Mouse (Mus musculus) limb, embryonic 12.5 days (tissue): Measurements from ENCODE around the gene Slc38a10. TPM values are rescaled to one million over a fixed set of nuclear protein-coding genes. Genes with fewer than 3 reads are reported as not detected.

Source experiments
- ATAC-seq: fragments of 200-750 bp; cut with Nextera tagmentation; 2 replicates; pipeline ENCODE4 v1.8.0; 2017; ENCODE audit warnings: low read depth, moderate TSS enrichment; ENCODE audit not compliant: insufficient number of reproducible peaks, insufficient read depth, low FRiP score, low TSS enrichment
- H3K27ac ChIP-seq: fragments of 300-500 bp; sonication (generic); 2 replicates; pipeline ENCODE4 v1.5.1; 2016; ENCODE audit warnings: mild to moderate bottlenecking, moderate library complexity
- H3K27me3 ChIP-seq: fragments of 300-500 bp; sonication (generic); 2 replicates; pipeline ENCODE4 v1.6.1; 2016; ENCODE audit warnings: mild to moderate bottlenecking, moderate library complexity
- H3K36me3 ChIP-seq: fragments of 300-500 bp; sonication (generic); 2 replicates; pipeline ENCODE4 v1.6.1; 2016; ENCODE audit warnings: mild to moderate bottlenecking, moderate library complexity
- H3K4me1 ChIP-seq: fragments of 300-500 bp; sonication (generic); replicated peaks from 2 replicates; pipeline ENCODE4 v1.6.1; 2016
- H3K4me2 ChIP-seq: fragments of 300-500 bp; sonication (generic); 2 replicates; pipeline ENCODE4 v1.6.1; 2016; ENCODE audit warnings: mild to moderate bottlenecking, moderate library complexity
- H3K4me3 ChIP-seq: fragments of 300-500 bp; sonication (generic); replicated peaks from 2 replicates; pipeline ENCODE4 v1.5.1; 2016; ENCODE audit warnings: mild to moderate bottlenecking
- H3K9ac ChIP-seq: fragments of 300-500 bp; sonication (generic); replicated peaks from 2 replicates; pipeline ENCODE4 v1.6.1; 2016; ENCODE audit warnings: mild to moderate bottlenecking, moderate library complexity
- H3K9me3 ChIP-seq: fragments of 300-500 bp; sonication (generic); 2 replicates; pipeline ENCODE4 v1.6.1; 2016; ENCODE audit warnings: mild to moderate bottlenecking, moderate library complexity
- WGBS: fragments of 180-500 bp; shearing (Covaris S2); methylation state at CpG from one replicate; pipeline ENCODE4 v1.1.7; 2016; 5-methylcytosine and 5-hydroxymethylcytosine counted together
- polyA plus RNA-seq: library from polyadenylated mRNA; unstranded; fragments of >200 nt; fragmentation: Nextera tagmentation; extraction: Ambion mirVana; gene quantifications from 2 replicates; pipeline ENCODE4 v1.2.1, GENCODE M21; 2016

Slc38a10 gene
- polyA plus RNA-seq, 1 experiment from 2014 or later: 86.8 TPM

DNA sequence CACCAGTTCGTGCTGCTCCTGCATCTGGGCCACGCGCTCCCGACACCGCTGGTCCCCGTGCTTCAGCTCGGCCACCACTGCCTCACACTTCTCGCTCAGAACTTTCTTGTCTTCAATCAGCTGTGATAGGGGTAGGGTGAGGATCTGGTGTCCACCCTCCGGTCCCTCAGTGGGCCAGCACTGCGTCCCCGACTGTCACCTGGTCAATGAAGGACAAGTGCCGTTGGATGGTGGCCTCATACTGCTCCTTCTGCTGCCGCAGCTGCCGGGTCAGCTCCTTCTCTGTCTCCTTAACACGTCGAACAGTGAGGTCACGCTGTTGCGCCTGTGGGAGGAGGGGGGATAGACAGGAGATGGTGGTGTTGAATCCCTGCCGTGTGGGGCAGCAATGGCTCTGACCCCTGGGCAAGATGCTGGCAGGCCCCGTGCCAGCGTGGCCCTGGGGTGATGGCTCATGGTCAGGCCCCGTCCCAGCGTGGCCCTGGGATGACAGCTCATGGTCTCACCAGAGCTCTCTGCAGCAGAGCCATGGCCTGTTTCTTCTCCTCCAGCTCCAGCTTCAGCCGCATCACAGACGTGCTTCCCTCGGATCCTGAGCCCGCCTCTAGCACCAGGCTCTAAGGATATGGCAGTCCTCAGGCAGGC, 80.7 kb downstream of the Slc38a10 start:
- no peaks in the 10 kb centered on the region for H3K9me3 ChIP-seq
- peaks cover 100% of the 10 kb centered on the region for H3K36me3 ChIP-seq
- no peak overlapping the region for H3K9ac ChIP-seq
- H3K4me3 ChIP-seq: no peak overlapping the region
- H3K4me2 ChIP-seq: no peak overlapping the region
- WGBS: 88% methylated on average over 27 of the region's 27 CpGs
- H3K27me3 ChIP-seq: no peaks in the 10 kb centered on the region
- no peak for ATAC-seq
- H3K27ac ChIP-seq: no peak overlapping the region
- H3K4me1 ChIP-seq: peaks cover 8% of the 10 kb centered on the region

GRCm38 (mm10) chr11:120069261-120069660, 81.9 kb downstream of the Slc38a10 start:
- ATAC-seq: no peak
- H3K4me3 ChIP-seq: no peak overlapping the region
- 35% methylated on average over 11 of the region's 11 CpGs for WGBS
- H3K4me2 ChIP-seq: no peak overlapping the region
- H3K27ac ChIP-seq: no peak overlapping the region
- H3K9ac ChIP-seq: no peak overlapping the region; the same call in 1 of the 2 replicates
- H3K9me3 ChIP-seq: no peaks in the 10 kb centered on the region
- no peaks in the 10 kb centered on the region for H3K27me3 ChIP-seq
- H3K4me1 ChIP-seq: no peaks in the 10 kb centered on the region; the same call in 1 of the 2 replicates
- peaks cover 100% of the 10 kb centered on the region for H3K36me3 ChIP-seq

- Histone ChIP-seq H3K9me3 (no peaks in the 10 kb centered on the region), H3K27me3 (no peaks in the 10 kb centered on the region), H3K36me3 (peaks cover 99% of the 10 kb centered on the region), H3K9ac (no peak overlapping the region), H3K4me3 (no peak overlapping the region), H3K4me2 (no peak overlapping the region), H3K27ac (no peak overlapping the region), H3K4me1 (no peaks in the 10 kb centered on the region; the same call in 1 of the 2 replicates)
- no peak for ATAC-seq
- 58% methylated on average over 17 of the region's 17 CpGs for WGBS
Observed at GRCm38 (mm10) chr11:120067834-120068233, 83.3 kb downstream of the Slc38a10 start.

- no peak overlapping the region for H3K27ac ChIP-seq
- H3K4me1 ChIP-seq: no peaks in the 10 kb centered on the region; the same call in 1 of the 2 replicates
- H3K9ac ChIP-seq: no peak overlapping the region; the same call in 1 of the 2 replicates
- no peak for ATAC-seq
- no peak overlapping the region for H3K4me2 ChIP-seq
- 30% methylated on average over 10 of the region's 10 CpGs for WGBS
- H3K27me3 ChIP-seq: no peaks in the 10 kb centered on the region
- H3K9me3 ChIP-seq: no peaks in the 10 kb centered on the region
- no peak overlapping the region for H3K4me3 ChIP-seq
- H3K36me3 ChIP-seq: peaks cover 76% of the 10 kb centered on the region
Observed at GRCm38 (mm10) chr11:120065291-120065690, 85.9 kb downstream of the Slc38a10 start.

DNA sequence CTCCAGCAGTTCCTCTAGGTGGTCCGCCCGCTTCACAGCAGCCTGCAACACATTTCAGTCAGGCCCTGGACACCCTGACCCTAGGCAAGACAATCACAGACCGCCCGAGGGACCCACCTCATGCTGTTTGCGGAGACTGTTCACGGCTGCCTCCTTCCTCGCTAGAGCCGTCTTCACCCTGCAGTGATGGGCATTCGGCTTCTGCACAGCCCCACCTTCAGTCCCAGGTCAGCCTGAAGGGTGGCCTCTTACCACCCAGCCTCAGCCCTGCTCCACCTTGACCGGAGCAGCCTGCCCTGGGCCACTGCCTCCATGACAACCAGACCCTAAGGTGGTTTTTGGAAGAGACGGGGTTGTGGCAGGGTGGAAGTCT, 86.5 kb downstream of the Slc38a10 start:
- no peaks in the 10 kb centered on the region; the same call in 1 of the 2 replicates for H3K4me1 ChIP-seq
- H3K27me3 ChIP-seq: no peaks in the 10 kb centered on the region

GRCm38 (mm10) chr11:120064006-120064667, 87.0 kb downstream of the Slc38a10 start:
- no peak overlapping the region for H3K27ac ChIP-seq
- H3K4me3 ChIP-seq: no peak overlapping the region
- no peak overlapping the region for H3K9ac ChIP-seq
- peaks cover 65% of the 10 kb centered on the region for H3K36me3 ChIP-seq
- 91% methylated on average over 13 of the region's 13 CpGs for WGBS
- no peaks in the 10 kb centered on the region; the same call in 1 of the 2 replicates for H3K4me1 ChIP-seq
- no peaks in the 10 kb centered on the region for H3K9me3 ChIP-seq
- ATAC-seq: no peak
- no peak overlapping the region for H3K4me2 ChIP-seq
- H3K27me3 ChIP-seq: no peaks in the 10 kb centered on the region

More for the DNA sequence above, 86.5 kb downstream of the Slc38a10 start:
- Histone ChIP-seq H3K36me3 (peaks cover 70% of the 10 kb centered on the region), H3K9me3 (no peaks in the 10 kb centered on the region), H3K4me2 (no peak overlapping the region), H3K4me3 (no peak overlapping the region), H3K27ac (no peak overlapping the region), H3K9ac (no peak overlapping the region)
- WGBS: 89% methylated on average over 11 of the region's 11 CpGs
- ATAC-seq: no peak

DNA sequence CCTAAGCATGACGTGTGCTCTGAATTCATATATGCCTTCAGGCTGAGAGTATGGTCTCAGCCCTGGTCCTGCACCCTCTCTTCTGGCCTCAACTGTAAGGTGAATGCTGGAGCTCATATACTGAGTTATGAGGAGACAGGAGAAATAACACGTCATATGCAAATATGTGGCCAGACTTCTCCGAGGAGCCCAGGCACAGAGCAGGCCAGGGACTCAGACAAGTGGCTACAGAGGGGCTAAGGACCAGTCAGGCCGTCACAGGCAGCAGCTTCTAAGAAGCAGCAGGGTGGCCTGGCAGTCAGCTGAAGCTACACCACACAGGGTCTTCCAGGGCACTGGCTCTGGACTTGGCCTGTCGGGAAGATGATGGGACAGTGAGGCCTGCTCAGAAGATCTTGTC, 87.8 kb downstream of the Slc38a10 start:
- ATAC-seq: no peak
- no peaks in the 10 kb centered on the region for H3K9me3 ChIP-seq
- WGBS: 80% methylated on average over 5 of the region's 5 CpGs
- H3K4me2 ChIP-seq: no peak overlapping the region
- H3K36me3 ChIP-seq: peaks cover 57% of the 10 kb centered on the region
- H3K4me3 ChIP-seq: no peak overlapping the region
- H3K27ac ChIP-seq: no peak overlapping the region
- no peak overlapping the region for H3K9ac ChIP-seq
- H3K27me3 ChIP-seq: no peaks in the 10 kb centered on the region
- H3K4me1 ChIP-seq: no peaks in the 10 kb centered on the region; the same call in 1 of the 2 replicates

- no peak overlapping the region for H3K4me3 ChIP-seq
- no peak for ATAC-seq
- no peak overlapping the region for H3K27ac ChIP-seq
- H3K4me2 ChIP-seq: no peak overlapping the region
- no peaks in the 10 kb centered on the region for H3K4me1 ChIP-seq
- no peaks in the 10 kb centered on the region for H3K9me3 ChIP-seq
- peaks cover 30% of the 10 kb centered on the region for H3K36me3 ChIP-seq
- H3K27me3 ChIP-seq: no peaks in the 10 kb centered on the region
- H3K9ac ChIP-seq: no peak overlapping the region
- 84% methylated on average over 8 of the region's 8 CpGs for WGBS
Observed at GRCm38 (mm10) chr11:120060634-120061033, 90.5 kb downstream of the Slc38a10 start.

DNA sequence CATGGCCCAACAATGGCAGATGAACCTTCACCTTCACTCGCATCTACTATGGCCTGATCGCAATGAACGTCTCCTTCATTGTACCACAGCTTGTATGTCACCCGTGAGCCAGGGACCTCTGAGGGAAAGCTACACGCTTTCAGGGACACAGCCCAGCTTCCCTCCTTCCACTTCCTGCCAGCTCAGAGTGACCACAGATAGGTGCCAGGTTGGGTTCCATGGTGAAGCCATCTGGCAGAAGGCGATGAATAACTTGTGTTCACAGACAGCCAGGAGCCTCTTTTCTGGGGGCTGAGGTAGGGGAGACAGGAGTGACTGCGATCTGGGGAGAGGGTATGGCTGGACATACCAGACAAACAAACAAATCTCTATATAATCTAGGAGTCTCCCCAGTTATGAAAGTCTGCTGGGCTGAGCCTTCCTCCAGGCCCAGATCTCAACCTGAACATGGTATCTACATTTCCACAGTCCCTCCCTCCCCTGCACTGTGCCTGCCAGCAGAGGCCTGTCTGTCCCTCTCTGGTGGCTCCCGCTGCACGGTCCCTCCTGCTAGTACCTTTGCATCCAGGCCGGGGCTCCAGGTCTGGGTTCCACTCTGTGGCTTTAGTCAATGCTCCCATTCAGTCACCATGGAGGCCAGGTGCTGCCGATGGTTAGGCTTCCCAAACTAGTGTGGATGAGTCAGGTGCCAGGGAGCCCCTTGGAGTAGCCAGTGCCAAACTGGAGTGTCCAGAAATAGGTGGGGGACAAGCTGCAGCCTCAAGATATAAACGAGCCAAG, 95.0 kb downstream of the Slc38a10 start:
- Histone ChIP-seq H3K9ac (no peak overlapping the region), H3K4me1 (peaks cover 10% of the 10 kb centered on the region), H3K4me2 (no peak overlapping the region), H3K27ac (no peak overlapping the region), H3K9me3 (no peaks in the 10 kb centered on the region), H3K27me3 (no peaks in the 10 kb centered on the region), H3K4me3 (no peak overlapping the region), H3K36me3 (no peaks in the 10 kb centered on the region)
- ATAC-seq: no peak
- WGBS: 87% methylated on average over 12 of the region's 12 CpGs
